Mouse (Mus musculus) stomach, embryonic 16.5 days (tissue): ENCODE measurements around the gene Gm49369. TPM values are rescaled to one million over a fixed set of nuclear protein-coding genes. Genes with fewer than 3 reads are reported as not detected.
"Not testable (repeated sequence)": the region's sequence is repeated elsewhere in the genome, so short reads cannot be mapped to it uniquely, and the experiment has no call there.

Experiments used
- ATAC-seq: fragments of 200-750 bp; cut with Nextera tagmentation; 2 replicates; pipeline ENCODE4 v1.8.0; 2017; ENCODE audit warnings: moderate number of reproducible peaks, moderate TSS enrichment; ENCODE audit not compliant: insufficient read depth, low FRiP score
- H3K27ac ChIP-seq: fragments of 300-500 bp; sonication (generic); 2 replicates; pipeline ENCODE4 v1.5.1; 2014; ENCODE audit warnings: low read length
- H3K27me3 ChIP-seq: fragments of 300-500 bp; sonication (generic); 2 replicates; pipeline ENCODE4 v1.6.1; 2014; ENCODE audit warnings: low read length, control low read depth, mixed read lengths; ENCODE audit not compliant: control insufficient read depth, insufficient read depth
- H3K36me3 ChIP-seq: fragments of 300-500 bp; sonication (generic); 2 replicates; pipeline ENCODE4 v1.6.1; 2014; ENCODE audit warnings: low read length; ENCODE audit not compliant: control insufficient read depth, insufficient read depth
- H3K4me1 ChIP-seq: fragments of 300-500 bp; sonication (generic); 2 replicates; pipeline ENCODE4 v1.6.1; 2014; ENCODE audit warnings: low read length, control low read depth, mixed read lengths; ENCODE audit not compliant: control insufficient read depth, insufficient read depth
- H3K4me2 ChIP-seq: fragments of 300-500 bp; sonication (generic); 2 replicates; pipeline ENCODE4 v1.6.1; 2014; ENCODE audit warnings: low read depth, low read length, mixed read lengths
- H3K4me3 ChIP-seq: fragments of 300-500 bp; sonication (generic); replicated peaks from 2 replicates; pipeline ENCODE4 v1.5.1; 2014; ENCODE audit warnings: mild to moderate bottlenecking, low read length
- H3K9ac ChIP-seq: fragments of 300-500 bp; sonication (generic); 2 replicates; pipeline ENCODE4 v1.6.1; 2014; ENCODE audit warnings: low read length
- H3K9me3 ChIP-seq: fragments of 300-500 bp; sonication (generic); replicated peaks from 2 replicates; pipeline ENCODE4 v1.6.1; 2016; ENCODE audit warnings: low read length, control low read depth; ENCODE audit not compliant: control insufficient read depth
- WGBS: fragments of 180-500 bp; shearing (Covaris S2); extraction: QIAGEN DNeasy Blood & Tissue Kit; methylation state at CpG from one replicate; pipeline ENCODE4 v1.1.7; 2014; 5-methylcytosine and 5-hydroxymethylcytosine counted together
- polyA plus RNA-seq: library from polyadenylated mRNA; unstranded; fragments of >200 nt; fragmentation: Nextera tagmentation; extraction: Ambion mirVana; gene quantifications from 2 replicates; pipeline ENCODE4 v1.2.1, GENCODE M21; 2015

The Gm49369 gene
- polyA plus RNA-seq, 1 experiment from 2014 or later = not detected

DNA sequence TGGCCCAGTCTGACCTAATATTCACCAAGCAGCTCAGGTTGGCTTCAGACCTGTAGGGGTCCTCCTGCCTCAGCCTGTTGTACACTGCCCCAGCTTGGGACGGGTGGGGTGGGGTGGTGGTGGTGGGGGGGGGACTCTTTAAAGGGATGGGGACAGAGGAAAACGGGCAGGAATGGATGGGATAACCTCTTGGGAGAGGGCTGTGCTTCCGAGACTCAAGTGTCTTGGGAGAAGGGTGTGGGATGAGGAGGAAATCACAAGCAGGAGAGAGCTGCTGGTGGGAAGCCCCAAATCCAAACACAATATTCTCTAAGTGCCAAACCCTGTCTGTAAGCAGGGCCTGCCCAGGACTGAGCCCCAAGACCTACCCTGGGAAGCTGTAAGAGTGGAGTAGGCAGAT is 33.8 kb upstream of the Gm49369 start:
- H3K36me3 ChIP-seq = no peaks in the 10 kb centered on the region
- no peaks in the 10 kb centered on the region for H3K27me3 ChIP-seq
- 66% methylated on average over 3 of the region's 3 CpGs for WGBS
- H3K9me3 ChIP-seq = no peaks in the 10 kb centered on the region
- no peak for ATAC-seq
- no peak overlapping the region for H3K4me2 ChIP-seq
- H3K4me1 ChIP-seq = no peaks in the 10 kb centered on the region
- no peak overlapping the region for H3K4me3 ChIP-seq
- H3K9ac ChIP-seq = no peak overlapping the region
- no peak overlapping the region for H3K27ac ChIP-seq

DNA sequence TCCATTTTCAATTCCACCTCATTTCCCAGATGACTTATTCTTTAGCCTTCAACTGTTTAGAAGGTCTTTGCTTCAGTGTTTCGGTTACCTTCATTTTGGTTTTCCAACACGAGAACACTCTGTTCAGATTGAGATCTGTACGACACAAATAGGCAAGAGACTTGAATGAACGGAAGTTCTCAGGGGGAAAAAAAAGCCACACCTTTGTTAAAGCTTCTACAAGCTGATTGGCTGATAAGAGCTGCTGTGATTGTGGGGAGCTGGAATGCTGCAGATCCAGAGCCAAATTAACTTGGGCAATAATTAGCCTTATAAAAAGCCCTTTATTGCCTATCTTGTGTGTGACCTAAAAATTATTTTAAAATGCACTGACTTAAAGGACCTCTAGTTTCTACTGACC is 32.8 kb upstream of the Gm49369 start:
- H3K36me3 ChIP-seq = no peaks in the 10 kb centered on the region
- no peak overlapping the region for H3K27ac ChIP-seq
- no peaks in the 10 kb centered on the region for H3K4me1 ChIP-seq
- ATAC-seq = no peak
- H3K9me3 ChIP-seq = no peaks in the 10 kb centered on the region
- no peak overlapping the region for H3K4me3 ChIP-seq
- H3K4me2 ChIP-seq = no peak overlapping the region
- no peaks in the 10 kb centered on the region for H3K27me3 ChIP-seq
- H3K9ac ChIP-seq = no peak overlapping the region
- 50% methylated on average over 4 of the region's 4 CpGs for WGBS

DNA sequence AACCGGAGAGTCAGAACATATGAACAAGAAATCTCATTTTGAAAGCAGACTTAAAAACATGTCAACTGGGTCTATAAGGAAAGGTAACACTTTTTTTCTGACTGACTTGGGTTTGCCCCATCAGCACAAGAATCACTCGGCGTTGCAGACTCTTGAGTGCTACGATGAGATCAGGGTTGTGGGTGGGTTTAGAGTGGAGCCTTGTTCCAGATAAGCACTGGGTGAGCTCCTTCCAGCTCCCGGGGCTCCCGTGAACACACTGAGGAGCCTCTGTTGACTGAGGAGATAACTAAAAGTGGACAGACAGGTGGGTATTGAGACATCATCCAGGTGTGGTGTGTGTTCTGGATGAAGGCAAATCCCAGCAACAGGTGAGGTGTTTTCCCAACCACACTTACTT is 30.8 kb upstream of the Gm49369 start:
- WGBS = 91% methylated on average over 6 of the region's 6 CpGs
- H3K27ac ChIP-seq = no peak overlapping the region

DNA sequence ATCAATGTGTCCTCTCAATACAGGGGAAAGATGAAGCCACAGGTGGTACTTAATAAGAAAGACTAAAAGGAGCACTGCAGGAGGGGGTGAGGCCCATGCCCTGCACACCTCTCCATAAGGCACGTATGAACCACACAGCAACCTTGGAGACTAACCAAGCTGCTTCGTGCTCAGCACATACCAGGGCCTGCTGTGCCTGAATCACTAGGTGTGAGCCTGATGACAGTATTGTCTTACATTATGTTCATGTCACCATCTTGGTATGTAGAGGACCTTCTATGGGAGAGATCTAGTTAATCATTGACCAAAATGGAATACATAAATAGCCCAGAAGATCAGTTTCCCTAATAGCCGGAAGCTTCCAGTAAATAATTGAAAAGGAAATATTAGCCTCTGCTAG is 27.1 kb upstream of the Gm49369 start:
- no peak overlapping the region for H3K4me3 ChIP-seq
- H3K4me2 ChIP-seq = no peak overlapping the region
- no peak overlapping the region for H3K9ac ChIP-seq
- WGBS = 75% methylated on average over 3 of the region's 3 CpGs
- H3K9me3 ChIP-seq = no peaks in the 10 kb centered on the region
- no peak overlapping the region for H3K27ac ChIP-seq
- no peaks in the 10 kb centered on the region for H3K27me3 ChIP-seq
- ATAC-seq = peak; percentile 37
- no peaks in the 10 kb centered on the region for H3K36me3 ChIP-seq
- no peaks in the 10 kb centered on the region for H3K4me1 ChIP-seq

More for the DNA sequence above, 30.8 kb upstream of the Gm49369 start:
- no peaks in the 10 kb centered on the region for H3K27me3 ChIP-seq
- H3K4me1 ChIP-seq = no peaks in the 10 kb centered on the region
- ATAC-seq = no peak
- no peak overlapping the region for H3K4me2 ChIP-seq
- H3K9ac ChIP-seq = no peak overlapping the region
- no peak overlapping the region for H3K4me3 ChIP-seq
- no peaks in the 10 kb centered on the region for H3K9me3 ChIP-seq
- H3K36me3 ChIP-seq = no peaks in the 10 kb centered on the region

DNA sequence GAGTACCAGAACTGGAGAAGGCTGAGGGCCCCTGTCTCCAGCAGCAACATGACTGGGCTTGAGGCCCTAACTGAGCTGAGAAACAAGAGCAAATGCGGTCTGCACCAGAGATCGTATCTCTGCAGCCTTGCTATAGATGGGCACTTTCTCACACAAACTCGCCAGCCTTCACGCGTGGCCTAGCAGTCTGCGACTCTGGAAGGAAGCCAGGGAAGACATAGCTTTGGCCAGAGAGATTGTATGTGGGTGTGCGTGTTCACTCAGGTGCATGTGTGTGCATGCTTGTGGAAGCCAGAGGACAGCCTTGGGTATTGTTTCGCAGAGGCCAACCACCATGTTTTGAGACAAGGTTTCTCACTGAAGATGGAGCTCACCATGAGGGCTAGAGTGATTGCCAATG is 26.2 kb upstream of the Gm49369 start:
- WGBS = 91% methylated on average over 8 of the region's 8 CpGs
- no peak overlapping the region for H3K9ac ChIP-seq
- no peaks in the 10 kb centered on the region for H3K36me3 ChIP-seq
- H3K4me3 ChIP-seq = no peak overlapping the region
- H3K27me3 ChIP-seq = no peaks in the 10 kb centered on the region
- no peak overlapping the region for H3K4me2 ChIP-seq
- H3K27ac ChIP-seq = no peak overlapping the region
- H3K4me1 ChIP-seq = no peaks in the 10 kb centered on the region
- no peaks in the 10 kb centered on the region for H3K9me3 ChIP-seq
- no peak for ATAC-seq

DNA sequence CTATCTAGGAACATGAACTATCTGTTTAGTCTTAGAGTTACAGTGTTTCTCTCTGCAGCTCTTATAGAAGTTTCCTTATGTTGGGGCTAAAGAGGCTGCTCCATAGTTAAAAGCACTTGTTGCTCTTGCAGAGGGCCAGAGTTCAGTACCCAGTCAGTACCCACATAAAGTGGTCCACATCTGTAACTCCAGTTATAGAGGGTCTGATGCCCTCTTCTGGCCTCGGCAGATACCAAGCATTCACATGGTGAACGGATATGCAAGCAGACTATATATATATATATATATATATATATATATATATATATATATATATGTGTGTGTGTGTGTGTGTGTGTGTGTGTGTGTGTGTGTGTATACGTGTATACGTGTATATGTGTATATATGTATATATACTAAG is 25.5 kb upstream of the Gm49369 start:
- WGBS = 64% methylated on average over 4 of the region's 4 CpGs
- no peak for ATAC-seq
- Histone ChIP-seq H3K4me2 (no peak overlapping the region), H3K9me3 (no peaks in the 10 kb centered on the region), H3K27me3 (no peaks in the 10 kb centered on the region), H3K4me3 (no peak overlapping the region), H3K4me1 (no peaks in the 10 kb centered on the region), H3K9ac (no peak overlapping the region), H3K36me3 (no peaks in the 10 kb centered on the region), H3K27ac (no peak overlapping the region)

DNA sequence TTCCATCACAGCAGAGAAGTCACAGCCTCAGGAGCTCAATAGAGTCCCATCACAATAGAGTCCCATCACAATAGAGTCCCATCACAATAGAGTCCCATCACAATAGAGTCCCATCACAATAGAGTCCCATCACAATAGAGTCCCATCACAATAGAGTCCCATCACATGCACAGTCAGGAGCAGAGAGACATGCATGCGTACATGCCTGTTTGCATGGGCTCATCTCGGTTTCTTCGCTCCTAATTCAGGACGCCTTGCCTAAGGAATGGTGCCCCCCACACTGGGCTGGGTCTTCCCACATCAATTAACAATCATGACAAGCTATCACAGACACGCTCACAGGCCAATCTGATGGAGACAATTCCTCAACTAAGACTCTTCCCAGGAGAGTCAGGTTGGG is 22.7 kb upstream of the Gm49369 start:
- ATAC-seq, H3K27me3 ChIP-seq: not testable (repeated sequence)
- 92% methylated on average over 5 of the region's 5 CpGs for WGBS

DNA sequence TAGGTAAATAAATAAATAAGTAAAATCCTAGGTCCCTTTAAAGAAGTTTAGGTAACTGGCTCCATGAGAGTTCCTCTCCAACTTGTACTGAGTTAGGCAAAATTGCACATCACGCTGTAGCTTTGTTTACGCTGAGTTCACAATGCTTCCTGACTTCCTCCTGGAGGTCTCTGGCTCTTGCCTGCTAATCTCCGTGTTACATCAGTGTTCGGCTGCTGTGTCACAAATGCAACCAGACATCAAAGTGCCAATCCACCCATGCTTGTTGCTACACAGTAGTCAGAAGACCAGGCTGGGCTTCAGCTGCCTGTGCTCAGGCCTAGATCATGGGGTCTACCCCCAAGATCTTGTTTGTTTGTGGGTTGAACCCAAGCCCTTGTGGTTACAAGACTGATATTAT is 21.1 kb upstream of the Gm49369 start:
- no peak for ATAC-seq
- Histone ChIP-seq H3K9me3 (no peaks in the 10 kb centered on the region), H3K4me3 (no peak overlapping the region), H3K4me2 (no peak overlapping the region), H3K9ac (no peak overlapping the region), H3K36me3 (no peaks in the 10 kb centered on the region), H3K4me1 (no peaks in the 10 kb centered on the region), H3K27ac (no peak overlapping the region), H3K27me3 (no peaks in the 10 kb centered on the region)
- WGBS = 62% methylated on average over 4 of the region's 4 CpGs

More for the DNA sequence above, 22.7 kb upstream of the Gm49369 start:
- H3K27ac ChIP-seq, H3K4me1 ChIP-seq, H3K4me3 ChIP-seq, H3K9me3 ChIP-seq, H3K4me2 ChIP-seq, H3K36me3 ChIP-seq, H3K9ac ChIP-seq: not testable (repeated sequence)

DNA sequence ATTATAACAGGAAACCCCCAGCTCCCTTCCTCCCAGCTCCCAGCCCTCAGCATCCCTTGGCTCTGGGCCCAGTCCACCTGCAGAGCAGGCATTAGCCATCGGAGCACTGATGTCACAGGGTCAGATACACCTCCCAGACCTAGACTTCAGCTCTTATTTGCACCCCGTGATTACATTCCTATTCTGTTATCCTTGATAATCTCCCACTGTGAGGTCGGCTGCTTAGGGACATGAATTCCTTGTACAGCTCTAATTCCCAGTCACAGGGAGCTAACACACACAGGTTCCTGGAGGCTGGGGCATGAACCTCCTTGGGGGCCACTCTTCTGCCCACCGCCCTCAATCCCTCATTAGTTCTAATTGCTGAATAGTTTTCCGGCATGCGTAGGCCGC is 18.3 kb upstream of the Gm49369 start:
- Histone ChIP-seq H3K4me3 (no peak overlapping the region), H3K9me3 (no peaks in the 10 kb centered on the region), H3K4me1 (no peaks in the 10 kb centered on the region), H3K9ac (no peak overlapping the region), H3K4me2 (no peak overlapping the region), H3K36me3 (no peaks in the 10 kb centered on the region), H3K27ac (no peak overlapping the region), H3K27me3 (no peaks in the 10 kb centered on the region)
- ATAC-seq = no peak
- 42% methylated on average over 7 of the region's 7 CpGs for WGBS

DNA sequence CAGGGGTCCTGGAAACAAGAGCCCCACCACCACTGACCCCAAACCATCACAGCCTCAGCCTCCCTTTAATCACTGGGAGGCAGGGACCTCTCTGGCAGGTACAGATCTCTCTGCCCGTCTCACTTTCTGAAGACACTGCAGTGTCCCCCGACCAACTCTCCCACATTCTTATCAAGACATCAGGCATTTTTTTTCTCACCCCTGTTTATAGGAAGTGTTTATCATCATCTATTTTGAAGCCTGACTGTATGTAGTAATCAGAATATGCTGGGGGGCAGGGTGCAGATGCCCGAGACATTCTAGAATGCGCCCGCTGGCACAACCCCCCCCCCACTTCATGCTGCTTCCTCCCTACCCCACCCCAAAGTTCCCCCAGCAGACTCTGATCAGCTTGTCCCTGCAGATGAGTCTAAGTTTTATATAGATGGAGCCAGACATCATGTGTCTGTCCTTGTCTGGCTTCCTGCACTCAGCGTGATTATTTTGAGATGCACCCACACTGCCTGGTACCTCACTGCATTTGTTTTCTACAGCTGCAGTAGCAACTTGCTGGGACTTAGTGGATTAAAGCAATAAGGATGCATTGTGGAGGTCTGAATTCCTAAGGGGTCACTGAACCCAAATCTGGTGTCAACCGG is 17.8 kb upstream of the Gm49369 start:
- Histone ChIP-seq H3K36me3 (no peaks in the 10 kb centered on the region), H3K9me3 (no peaks in the 10 kb centered on the region), H3K27me3 (no peaks in the 10 kb centered on the region), H3K27ac (no peak overlapping the region), H3K9ac (no peak overlapping the region), H3K4me2 (no peak overlapping the region), H3K4me1 (no peaks in the 10 kb centered on the region), H3K4me3 (no peak overlapping the region)
- WGBS = 68% methylated on average over 7 of the region's 7 CpGs
- no peak for ATAC-seq
